Mouse (Mus musculus) forebrain, embryonic 11.5 days (tissue): ENCODE measurements around the gene Hspa1l. TPM values are rescaled to one million over a fixed set of nuclear protein-coding genes. Genes with fewer than 3 reads are reported as not detected.
A peak's percentile ranks its signal among the peaks of the same experiment; 100 is the strongest.
"Not testable (repeated sequence)": the region's sequence is repeated elsewhere in the genome, so short reads cannot be mapped to it uniquely, and the experiment has no call there.

Experiments
- ATAC-seq: fragments of 200-750 bp; cut with Nextera tagmentation; replicated peaks from 2 replicates; pipeline ENCODE4 v1.8.0; 2017; ENCODE audit warnings: moderate TSS enrichment; ENCODE audit not compliant: low FRiP score
- DNase-seq: peaks from one replicate; pipeline ENCODE4 v3.0.0-alpha.2; 2017; ENCODE audit warnings: low spot score
- H3K27ac ChIP-seq: fragments of 300-500 bp; sonication (generic); 2 replicates; pipeline ENCODE4 v1.5.1; 2014; ENCODE audit warnings: low read depth, low read length
- H3K27me3 ChIP-seq: fragments of 300-500 bp; sonication (generic); 2 replicates; pipeline ENCODE4 v1.6.1; 2014; ENCODE audit warnings: mild to moderate bottlenecking, low read length, mixed read lengths; ENCODE audit not compliant: control insufficient read depth, insufficient read depth
- H3K36me3 ChIP-seq: fragments of 300-500 bp; sonication (generic); 2 replicates; pipeline ENCODE4 v1.6.1; 2014; ENCODE audit warnings: mild to moderate bottlenecking, low read length, moderate library complexity, mixed read lengths; ENCODE audit not compliant: control insufficient read depth, insufficient read depth
- H3K4me1 ChIP-seq: fragments of 300-500 bp; sonication (generic); replicated peaks from 2 replicates; pipeline ENCODE4 v1.6.1; 2014; ENCODE audit warnings: low read length, mixed read lengths; ENCODE audit not compliant: control insufficient read depth, insufficient read depth
- H3K4me2 ChIP-seq: fragments of 300-500 bp; sonication (generic); 2 replicates; pipeline ENCODE4 v1.6.1; 2014; ENCODE audit warnings: low read depth, mild to moderate bottlenecking, low read length, moderate library complexity, mixed read lengths; ENCODE audit not compliant: severe bottlenecking
- H3K4me3 ChIP-seq: fragments of 300-500 bp; sonication (generic); 2 replicates; pipeline ENCODE4 v1.5.1; 2014; ENCODE audit warnings: low read depth, low read length
- H3K9ac ChIP-seq: fragments of 300-500 bp; sonication (generic); 2 replicates; pipeline ENCODE4 v1.6.1; 2014; ENCODE audit warnings: low read length
- H3K9me3 ChIP-seq: fragments of 300-500 bp; sonication (generic); 2 replicates; pipeline ENCODE4 v1.6.1; 2016; ENCODE audit warnings: low read length, mixed read lengths; ENCODE audit not compliant: control insufficient read depth
- WGBS: fragments of 180-500 bp; shearing (Covaris S2); extraction: QIAGEN DNeasy Blood & Tissue Kit; methylation state at CpG from one replicate; pipeline ENCODE4 v1.1.7; 2014; 5-methylcytosine and 5-hydroxymethylcytosine counted together
- polyA plus RNA-seq: library from polyadenylated mRNA; unstranded; fragments of >200 nt; fragmentation: Nextera tagmentation; extraction: Ambion mirVana; gene quantifications from 2 replicates; pipeline ENCODE4 v1.2.1, GENCODE M21; 2014

The Hspa1l gene
- polyA plus RNA-seq, 1 experiment from 2014 or later: 1.8 TPM

DNA sequence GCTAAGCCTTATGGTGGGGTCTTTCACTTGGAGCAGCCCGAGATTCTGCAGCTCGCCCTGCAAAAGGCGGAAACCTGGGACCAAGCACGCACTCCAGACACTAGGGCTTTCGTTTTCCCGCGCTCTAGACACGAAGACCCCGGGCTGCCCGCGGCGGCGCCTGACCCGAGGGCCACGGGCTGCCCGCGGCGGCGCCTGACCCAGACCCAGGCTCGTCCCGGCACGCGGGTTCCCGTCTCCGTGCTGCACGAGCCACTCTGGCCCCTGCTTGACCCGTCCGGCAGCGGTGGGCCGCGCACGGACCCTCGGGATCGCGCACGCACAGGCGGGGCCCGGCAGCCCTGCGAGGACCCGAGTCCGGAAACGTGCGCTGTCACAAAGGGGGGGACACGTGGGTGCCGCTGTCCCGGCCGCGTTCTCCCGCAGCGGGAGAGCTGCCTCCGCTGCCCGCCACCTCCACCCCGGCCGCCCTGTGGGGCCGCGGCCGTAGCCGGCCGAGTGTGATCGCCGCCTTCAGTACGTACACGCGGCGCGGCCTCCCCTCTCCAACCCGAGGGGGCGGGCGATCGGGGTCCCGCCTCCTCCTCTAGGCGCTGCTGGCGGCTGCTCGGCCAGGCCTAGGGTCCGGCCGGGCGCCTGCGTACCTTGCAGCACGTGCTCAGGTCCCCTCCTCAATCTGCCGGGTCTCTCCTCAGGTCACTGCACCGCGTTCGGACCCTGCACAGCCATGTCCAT is 28.4 kb downstream of the Hspa1l start, which contains the start of gene Vars:
TSS of gene Vars (plus strand) at position 271 of the 735 bp plus-strand sequence.
- Histone ChIP-seq H3K9ac (peak within 1 kb of the TSS; percentile 84), H3K27me3 (no peaks in the 10 kb centered on the region), H3K36me3 (peaks cover 17% of the 10 kb centered on the region), H3K4me2 (peak within 1 kb of the TSS; percentile 99), H3K9me3 (no peaks in the 10 kb centered on the region), H3K4me3 (peak within 1 kb of the TSS; percentile 62), H3K4me1 (peaks cover 20% of the 10 kb centered on the region; the same call in 1 of the 2 replicates), H3K27ac (peak within 1 kb of the TSS; percentile 96)
- WGBS: under 1% methylated on average over 74 of the region's 83 CpGs
- DNase-seq (peak; percentile 97), ATAC-seq (peak; percentile 91)

DNA sequence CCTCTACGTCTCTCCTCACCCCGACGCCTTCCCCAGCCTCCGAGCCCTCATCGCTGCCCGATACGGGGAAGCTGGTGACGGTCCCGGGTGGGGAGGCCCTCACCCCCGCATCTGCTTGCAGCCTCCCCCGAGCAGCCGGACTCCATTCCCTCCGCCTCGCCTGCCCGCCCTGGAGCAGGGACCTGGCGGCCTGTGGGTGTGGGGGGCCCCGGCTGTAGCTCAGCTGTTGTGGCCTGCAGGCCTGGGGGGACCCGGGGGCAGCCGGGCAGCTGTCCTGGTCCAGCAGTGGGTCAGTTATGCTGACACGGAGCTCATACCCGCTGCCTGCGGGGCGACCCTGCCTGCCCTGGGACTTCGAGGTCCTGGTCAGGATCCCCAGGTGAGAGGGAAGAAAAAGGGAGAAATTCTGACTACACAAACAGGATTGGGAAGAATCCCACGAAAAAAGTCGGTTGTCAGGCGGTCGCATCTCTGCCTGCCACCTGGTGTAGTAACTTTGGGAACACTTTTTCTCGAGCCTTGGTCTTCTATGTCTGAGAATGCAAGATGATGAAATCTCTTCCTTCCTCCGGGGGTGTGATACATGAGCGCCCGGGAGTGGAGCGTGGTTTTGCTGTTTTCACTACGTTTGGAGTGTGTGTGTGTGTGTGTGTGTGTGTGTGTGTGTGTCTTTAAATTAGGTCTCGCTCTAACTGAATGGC is 29.1 kb downstream of the Hspa1l start:
- 1% methylated on average over 35 of the region's 35 CpGs for WGBS
- Histone ChIP-seq H3K27ac (peak overlapping the region; percentile 96), H3K4me2 (peak overlapping the region; percentile 99), H3K4me1 (peaks cover 20% of the 10 kb centered on the region; the same call in 1 of the 2 replicates), H3K9ac (peak overlapping the region; percentile 84), H3K9me3 (no peaks in the 10 kb centered on the region), H3K4me3 (peak overlapping the region; percentile 62), H3K36me3 (peaks cover 19% of the 10 kb centered on the region), H3K27me3 (no peaks in the 10 kb centered on the region)
- ATAC-seq (no peak; the same call in 1 of the 2 replicates), DNase-seq (no peak)

DNA sequence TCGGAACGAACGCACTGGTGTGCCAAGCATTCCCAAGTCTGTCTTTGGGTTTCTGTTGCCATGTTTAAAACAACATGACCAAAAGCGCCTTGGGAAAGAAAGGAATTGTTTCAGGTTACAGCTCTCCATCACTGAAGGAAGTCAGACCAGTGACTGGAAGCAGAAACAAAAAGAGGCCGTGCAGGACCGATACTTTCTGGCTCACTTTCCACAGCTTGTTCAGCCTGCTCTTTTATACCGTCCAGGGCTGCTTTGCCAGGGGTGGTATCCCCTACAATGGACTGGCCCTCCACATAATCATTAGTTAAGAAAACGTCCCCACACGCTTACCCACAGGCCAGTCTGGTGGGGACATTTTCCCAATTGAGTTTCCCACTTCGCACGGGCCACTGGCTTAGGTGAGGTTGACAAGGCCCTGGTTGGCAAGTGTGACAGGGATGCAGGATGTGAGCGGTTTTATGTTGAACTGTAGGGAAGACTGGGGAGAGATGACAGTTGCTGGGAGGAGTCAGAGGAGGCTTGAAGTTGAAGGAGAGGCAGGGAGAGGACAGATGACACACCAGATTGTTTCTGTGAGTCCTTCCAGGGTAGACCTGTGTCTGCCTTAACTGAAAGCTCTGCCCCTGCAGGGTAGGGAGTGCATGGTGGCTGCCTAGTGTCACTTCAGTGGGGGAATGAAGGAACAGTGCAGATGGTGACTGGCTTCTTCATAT is 29.8 kb downstream of the Hspa1l start:
- Histone ChIP-seq H3K4me1 (peaks cover 19% of the 10 kb centered on the region; the same call in 1 of the 2 replicates), H3K4me2 (peak overlapping the region; percentile 99), H3K36me3 (peaks cover 21% of the 10 kb centered on the region), H3K4me3 (peak overlapping the region; percentile 62), H3K27me3 (no peaks in the 10 kb centered on the region), H3K9me3 (no peaks in the 10 kb centered on the region), H3K27ac (no peak overlapping the region), H3K9ac (peak overlapping the region; percentile 84)
- ATAC-seq (no peak), DNase-seq (no peak)
- WGBS: 14% methylated on average over 12 of the region's 12 CpGs

DNA sequence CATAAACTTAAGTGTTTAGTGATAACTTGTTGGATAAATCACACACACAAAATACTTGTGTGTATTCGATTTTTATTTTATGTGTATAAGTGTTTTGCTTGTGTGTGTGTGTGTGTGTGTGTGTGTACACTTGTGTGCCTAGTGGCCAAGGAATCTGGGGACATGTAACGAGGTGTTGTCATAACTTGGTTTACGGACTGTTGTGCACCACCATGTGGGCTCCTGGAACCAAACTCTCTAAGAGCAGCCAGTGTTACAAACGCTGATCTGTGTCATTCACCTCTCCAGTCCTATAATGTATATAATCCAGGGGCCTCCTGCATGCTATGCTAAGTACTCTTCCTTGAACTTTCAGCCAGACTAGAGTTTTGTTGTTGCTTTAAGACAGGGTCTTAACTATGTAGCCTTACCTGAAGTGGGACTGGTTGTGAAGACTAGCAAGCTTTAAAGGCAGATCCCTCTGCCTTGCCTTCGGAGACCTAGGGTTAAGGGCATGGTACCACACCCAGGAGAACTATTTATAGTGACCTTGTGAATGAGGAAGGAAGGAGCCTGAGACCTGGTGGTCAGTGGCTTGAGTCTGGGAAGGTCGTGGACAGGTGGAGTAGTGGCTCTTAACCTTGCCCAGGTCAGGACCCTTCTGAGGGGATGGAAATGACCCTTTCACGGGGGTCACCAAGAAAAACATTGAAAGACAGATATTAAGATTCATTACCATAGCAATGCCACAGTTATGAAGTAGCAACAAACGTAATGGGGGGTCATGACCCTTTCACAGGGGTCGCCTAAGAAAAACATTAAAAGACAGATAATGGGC is 30.7 kb downstream of the Hspa1l start:
- H3K27me3 ChIP-seq: no peaks in the 10 kb centered on the region
- ATAC-seq: no peak
- WGBS: 80% methylated on average over 9 of the region's 9 CpGs
- peaks cover 18% of the 10 kb centered on the region for H3K36me3 ChIP-seq
- H3K9me3 ChIP-seq: no peaks in the 10 kb centered on the region
- peak overlapping the region; percentile 84 for H3K9ac ChIP-seq
- peak overlapping the region; percentile 62 for H3K4me3 ChIP-seq
- peak overlapping the region; percentile 99; the same call in 1 of the 2 replicates for H3K4me2 ChIP-seq
- H3K27ac ChIP-seq: no peak overlapping the region
- H3K4me1 ChIP-seq: peaks cover 17% of the 10 kb centered on the region; the same call in 1 of the 2 replicates
- no peak for DNase-seq

DNA sequence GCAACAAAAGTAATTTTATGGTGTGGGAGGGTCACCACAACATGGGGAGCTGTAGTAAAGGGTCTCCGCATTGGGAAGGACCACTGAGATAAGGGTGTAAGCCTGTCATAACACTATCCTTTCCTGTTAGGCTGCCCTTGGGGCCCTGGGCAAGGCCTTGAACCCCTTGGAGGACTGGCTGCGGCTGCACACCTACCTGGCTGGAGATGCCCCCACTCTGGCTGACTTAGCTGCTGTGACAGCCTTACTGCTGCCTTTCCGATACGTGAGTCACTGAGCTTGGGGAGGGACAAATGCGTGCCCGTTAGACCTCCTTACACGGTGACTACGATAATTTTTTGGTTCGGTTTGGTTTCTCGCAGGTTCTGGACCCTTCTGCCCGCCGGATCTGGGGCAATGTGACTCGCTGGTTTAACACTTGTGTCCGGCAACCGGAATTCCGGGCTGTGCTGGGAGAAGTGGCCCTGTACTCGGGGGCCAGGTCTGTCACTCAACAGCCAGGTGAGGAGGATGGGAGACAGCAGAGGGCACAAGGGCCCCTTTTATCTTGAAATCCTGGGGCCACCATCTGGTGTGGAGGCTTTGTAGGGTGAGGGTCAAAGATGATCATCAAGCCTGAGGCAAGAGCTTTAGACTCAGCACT is 31.7 kb downstream of the Hspa1l start:
- Histone ChIP-seq H3K4me3 (no peak overlapping the region), H3K27ac (no peak overlapping the region), H3K36me3 (peaks cover 17% of the 10 kb centered on the region), H3K4me1 (peaks cover 17% of the 10 kb centered on the region; the same call in 1 of the 2 replicates), H3K9me3 (no peaks in the 10 kb centered on the region), H3K4me2 (no peak overlapping the region), H3K27me3 (no peaks in the 10 kb centered on the region), H3K9ac (no peak overlapping the region)
- no peak for ATAC-seq
- DNase-seq: no peak
- WGBS: 97% methylated on average over 17 of the region's 17 CpGs

DNA sequence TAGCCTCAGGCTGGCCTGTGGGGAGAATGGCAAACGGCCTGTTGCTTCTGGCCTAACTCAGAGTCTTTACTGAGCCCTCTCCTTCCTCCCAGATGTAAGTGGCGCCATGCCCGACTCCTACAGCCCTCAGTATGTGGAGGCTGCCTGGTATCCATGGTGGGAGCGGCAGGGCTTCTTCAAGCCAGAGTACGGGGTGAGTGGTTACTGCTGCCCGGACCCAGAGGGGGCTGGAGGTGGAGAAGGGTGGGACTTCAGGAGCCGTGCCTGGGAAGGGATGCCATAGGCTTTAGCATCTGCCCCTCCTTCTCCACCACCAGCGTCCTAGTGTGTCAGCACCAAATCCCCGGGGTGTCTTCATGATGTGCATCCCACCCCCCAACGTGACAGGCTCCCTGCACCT is 32.7 kb downstream of the Hspa1l start:
- no peak overlapping the region for H3K4me3 ChIP-seq
- ATAC-seq (no peak), DNase-seq (no peak)
- H3K9ac ChIP-seq: no peak overlapping the region
- H3K27ac ChIP-seq: no peak overlapping the region
- H3K4me1 ChIP-seq: peaks cover 13% of the 10 kb centered on the region; the same call in 1 of the 2 replicates
- H3K9me3 ChIP-seq: no peaks in the 10 kb centered on the region
- no peaks in the 10 kb centered on the region for H3K27me3 ChIP-seq
- 91% methylated on average over 10 of the region's 10 CpGs for WGBS
- peaks cover 17% of the 10 kb centered on the region for H3K36me3 ChIP-seq
- H3K4me2 ChIP-seq: no peak overlapping the region

DNA sequence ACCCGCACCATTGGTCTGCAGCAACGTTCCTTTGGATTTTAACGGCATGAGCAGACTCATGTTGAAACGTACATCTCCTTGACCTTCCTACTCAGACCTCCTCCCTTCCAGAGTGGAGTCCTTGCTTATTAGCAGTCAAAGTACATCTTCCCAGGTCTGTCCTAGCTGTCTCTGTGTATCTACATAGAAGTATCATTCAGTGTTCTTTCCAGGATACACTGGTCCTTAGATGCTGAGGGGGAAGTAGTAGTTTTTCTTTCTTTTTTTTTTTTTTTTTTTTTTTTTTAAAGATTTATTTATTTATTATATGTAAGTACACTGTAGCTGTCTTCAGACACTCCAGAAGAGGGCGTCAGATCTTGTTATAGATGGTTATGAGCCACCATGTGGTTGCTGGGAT is 33.4 kb downstream of the Hspa1l start:
- H3K4me1 ChIP-seq: peaks cover 13% of the 10 kb centered on the region; the same call in 1 of the 2 replicates
- ATAC-seq, H3K9ac ChIP-seq, H3K27ac ChIP-seq, H3K27me3 ChIP-seq, H3K4me2 ChIP-seq, H3K9me3 ChIP-seq, H3K4me3 ChIP-seq, DNase-seq: not testable (repeated sequence)
- WGBS: 99% methylated on average over 4 of the region's 5 CpGs
- H3K36me3 ChIP-seq: peaks cover 23% of the 10 kb centered on the region
